Mouse (Mus musculus) neural tube, embryonic 13.5 days (tissue): ENCODE measurements at regions not wholly inside any gene's neighbourhood (a gene's known extent, or its start where the extent isn't known, plus 50 kb on each side); places are given as distances from the start of the nearest gene placed in this dataset. TPM values are rescaled to one million over a fixed set of nuclear protein-coding genes. Genes with fewer than 3 reads are reported as not detected.
"Not testable (repeated sequence)": the region's sequence is repeated elsewhere in the genome, so short reads cannot be mapped to it uniquely, and the experiment has no call there.

Source experiments
- ATAC-seq: fragments of 200-750 bp; cut with Nextera tagmentation; 2 replicates; pipeline ENCODE4 v1.8.0; 2017; ENCODE audit warnings: low read depth, mild to moderate bottlenecking, moderate TSS enrichment, moderate library complexity
- H3K27ac ChIP-seq: fragments of 300-500 bp; sonication (generic); replicated peaks from 2 replicates; pipeline ENCODE4 v1.5.1; 2015; ENCODE audit warnings: moderate library complexity, mild to moderate bottlenecking, inconsistent platforms
- H3K27me3 ChIP-seq: fragments of 300-500 bp; sonication (generic); 2 replicates; pipeline ENCODE4 v1.6.1; 2015; ENCODE audit warnings: mild to moderate bottlenecking, inconsistent platforms
- H3K36me3 ChIP-seq: fragments of 300-500 bp; sonication (generic); 2 replicates; pipeline ENCODE4 v1.6.1; 2015; ENCODE audit warnings: mild to moderate bottlenecking, inconsistent platforms
- H3K4me1 ChIP-seq: fragments of 300-500 bp; sonication (generic); replicated peaks from 2 replicates; pipeline ENCODE4 v1.6.1; 2015; ENCODE audit warnings: inconsistent platforms
- H3K4me2 ChIP-seq: fragments of 300-500 bp; sonication (generic); 2 replicates; pipeline ENCODE4 v1.6.1; 2015; ENCODE audit warnings: inconsistent platforms, mild to moderate bottlenecking, moderate library complexity
- H3K4me3 ChIP-seq: fragments of 300-500 bp; sonication (generic); 2 replicates; pipeline ENCODE4 v1.5.1; 2015; ENCODE audit warnings: mild to moderate bottlenecking, inconsistent platforms
- H3K9ac ChIP-seq: fragments of 300-500 bp; sonication (generic); 2 replicates; pipeline ENCODE4 v1.6.1; 2015; ENCODE audit warnings: moderate library complexity, mild to moderate bottlenecking, inconsistent platforms
- H3K9me3 ChIP-seq: fragments of 300-500 bp; sonication (generic); 2 replicates; pipeline ENCODE4 v1.6.1; 2016; ENCODE audit warnings: inconsistent platforms
- WGBS: fragments of 180-500 bp; shearing (Covaris S2); methylation state at CpG from one replicate; pipeline ENCODE4 v1.1.7; 2015; 5-methylcytosine and 5-hydroxymethylcytosine counted together
- microRNA-seq: library from miRNA; unstranded; fragments of <30 nt; microRNA quantifications from one replicate; pipeline ENCODE4, GENCODE M21; 2016

DNA sequence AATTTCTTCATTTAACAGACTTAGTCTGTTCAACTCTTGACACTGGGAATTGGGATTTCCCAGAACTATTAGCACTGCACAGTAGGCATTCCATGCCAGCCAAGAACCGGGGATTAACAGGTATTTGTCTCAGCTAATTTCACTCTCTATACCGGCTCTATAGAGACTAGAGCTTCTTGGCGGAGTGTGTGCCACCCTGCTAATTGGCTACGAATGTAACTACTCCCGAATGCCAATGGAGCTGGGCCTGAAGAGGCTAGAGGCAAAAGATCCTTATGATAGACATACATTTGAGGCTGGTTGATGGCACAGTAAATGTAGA is 216.0 kb upstream of the Arx start:
- no peak overlapping the region for H3K9ac ChIP-seq
- H3K4me3 ChIP-seq = no peak overlapping the region
- no peak overlapping the region for H3K27ac ChIP-seq
- no peaks in the 10 kb centered on the region for H3K9me3 ChIP-seq
- WGBS = 52% methylated on average over 5 of the region's 5 CpGs
- no peaks in the 10 kb centered on the region for H3K36me3 ChIP-seq
- no peak for ATAC-seq
- peak overlapping the region; percentile 48 for H3K4me2 ChIP-seq
- no peaks in the 10 kb centered on the region for H3K27me3 ChIP-seq
- no peaks in the 10 kb centered on the region for H3K4me1 ChIP-seq

DNA sequence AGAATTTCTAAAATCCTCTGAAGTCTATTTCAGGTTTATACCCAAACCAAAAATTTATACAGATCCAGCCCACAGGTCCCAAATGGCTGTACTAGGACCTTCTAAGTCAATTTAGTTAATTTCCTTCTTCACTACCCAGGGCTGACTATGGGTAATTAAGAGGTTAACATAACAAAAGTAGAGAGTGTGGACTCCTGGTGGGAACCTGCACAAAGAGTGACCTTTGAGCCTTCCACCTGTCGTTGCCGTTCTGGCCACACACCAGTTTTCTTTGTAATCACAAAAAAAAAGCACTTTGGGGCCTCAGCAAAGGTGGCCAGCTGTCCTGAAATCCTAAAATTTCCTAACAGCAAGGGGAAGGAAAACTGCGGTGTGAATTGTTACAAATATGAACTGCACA is 197.3 kb upstream of the Arx start:
- Histone ChIP-seq H3K4me2 (no peak overlapping the region), H3K4me3 (no peak overlapping the region), H3K36me3 (no peaks in the 10 kb centered on the region), H3K9ac (no peak overlapping the region), H3K9me3 (no peaks in the 10 kb centered on the region), H3K4me1 (no peaks in the 10 kb centered on the region), H3K27ac (no peak overlapping the region), H3K27me3 (no peaks in the 10 kb centered on the region)
- WGBS = 27% methylated on average over 3 of the region's 3 CpGs
- ATAC-seq = no peak

DNA sequence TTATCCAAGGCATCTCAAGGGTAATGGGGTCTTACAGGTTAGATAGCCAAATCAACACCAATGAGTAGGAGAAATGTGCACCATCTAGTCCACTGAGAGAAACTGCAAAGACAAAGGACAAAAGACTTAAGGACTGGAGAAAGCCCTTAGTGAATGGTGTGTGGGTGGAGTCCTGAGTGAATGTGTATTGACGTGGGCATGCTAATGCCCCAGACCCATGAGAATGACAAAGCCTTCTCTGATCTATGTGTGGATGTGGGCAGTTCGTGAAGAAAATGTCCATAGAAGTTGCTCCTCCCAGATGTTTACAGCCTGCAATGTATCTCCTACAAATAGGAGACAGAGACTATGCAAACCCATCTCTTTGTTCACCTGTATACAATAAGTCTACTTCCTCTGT is 188.7 kb upstream of the Arx start:
- no peak overlapping the region for H3K4me2 ChIP-seq
- no peaks in the 10 kb centered on the region for H3K4me1 ChIP-seq
- 47% methylated on average over 2 of the region's 2 CpGs for WGBS
- H3K4me3 ChIP-seq = no peak overlapping the region
- H3K27ac ChIP-seq = no peak overlapping the region
- H3K9ac ChIP-seq = no peak overlapping the region
- no peak for ATAC-seq
- no peaks in the 10 kb centered on the region for H3K36me3 ChIP-seq
- H3K9me3 ChIP-seq = no peaks in the 10 kb centered on the region
- H3K27me3 ChIP-seq = no peaks in the 10 kb centered on the region

DNA sequence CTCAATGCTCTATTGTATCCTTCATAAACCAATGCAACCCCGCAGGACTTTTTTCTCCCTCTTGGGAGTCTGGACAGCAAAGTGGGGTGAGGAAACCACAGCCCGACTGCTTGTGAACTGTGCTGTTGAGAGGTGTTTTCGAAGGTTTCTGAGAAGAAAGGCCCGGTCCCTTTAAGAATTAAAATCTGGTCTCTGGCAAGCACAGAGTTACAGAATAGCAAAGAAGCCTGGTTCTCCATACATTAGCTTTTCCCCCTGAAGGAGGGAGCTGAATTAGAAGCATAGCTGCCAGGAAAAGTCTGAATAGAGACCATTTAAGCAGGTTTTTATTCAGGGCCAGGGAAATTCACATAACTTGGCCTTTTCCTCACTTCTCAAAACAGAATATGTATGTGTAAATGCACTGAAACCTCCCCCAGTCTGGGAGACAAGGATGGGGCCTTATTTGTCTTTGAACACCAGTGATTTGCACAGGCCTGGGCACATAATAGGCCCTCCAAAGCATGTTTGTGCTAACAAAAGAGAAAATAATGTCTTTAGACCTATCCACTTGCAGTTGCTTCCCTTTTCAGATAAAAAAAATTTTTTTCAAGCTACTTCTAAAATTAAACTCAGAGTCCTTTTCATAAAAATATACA is 178.2 kb upstream of the Arx start:
- Histone ChIP-seq H3K4me3 (no peak overlapping the region), H3K27me3 (no peaks in the 10 kb centered on the region), H3K27ac (no peak overlapping the region), H3K9ac (no peak overlapping the region), H3K9me3 (no peaks in the 10 kb centered on the region), H3K36me3 (no peaks in the 10 kb centered on the region), H3K4me2 (no peak overlapping the region), H3K4me1 (no peaks in the 10 kb centered on the region)
- no peak for ATAC-seq
- 69% methylated on average over 4 of the region's 4 CpGs for WGBS

DNA sequence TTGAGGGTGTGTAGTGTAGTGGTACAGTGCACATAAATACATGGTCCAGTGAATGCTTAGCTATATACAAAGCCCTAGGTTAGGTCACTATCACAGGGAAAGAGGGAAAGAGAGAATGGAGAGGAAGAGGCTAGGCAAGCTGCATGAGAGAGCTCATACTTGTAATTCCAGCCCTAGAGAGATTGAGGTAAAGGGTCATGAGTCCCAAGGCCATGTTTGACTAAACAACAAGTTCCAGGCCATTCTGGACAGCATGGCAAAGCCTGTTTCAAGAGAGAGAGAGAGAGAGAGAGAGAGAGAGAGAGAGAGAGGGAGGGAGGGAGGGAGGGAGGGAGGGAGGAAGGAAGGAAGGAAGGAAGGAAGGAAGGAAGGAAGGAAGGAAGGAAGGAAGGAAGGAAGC is 131.9 kb upstream of the Arx start:
- not testable (repeated sequence) for H3K36me3 ChIP-seq, H3K4me1 ChIP-seq, H3K4me2 ChIP-seq, H3K27ac ChIP-seq, H3K4me3 ChIP-seq, ATAC-seq, H3K9me3 ChIP-seq, H3K27me3 ChIP-seq, H3K9ac ChIP-seq

DNA sequence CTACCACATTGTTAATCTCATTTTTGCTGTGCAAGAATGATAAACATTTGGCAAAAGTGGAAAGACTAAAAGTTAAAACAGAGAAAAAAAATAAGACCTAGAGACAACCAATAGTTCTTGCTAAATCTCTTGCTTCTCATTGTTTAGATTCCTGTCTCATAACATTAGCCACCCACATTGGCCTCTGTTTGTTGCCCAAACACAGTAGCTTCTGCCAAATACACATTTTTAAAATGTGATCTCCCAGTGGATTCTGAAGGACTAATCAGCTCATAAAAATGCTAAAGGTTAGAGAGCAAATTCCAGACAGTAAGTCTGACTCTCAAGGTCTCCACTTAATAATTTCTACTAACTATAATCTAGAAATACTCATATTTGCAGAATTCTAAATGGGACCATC is 127.1 kb upstream of the Arx start:
- Histone ChIP-seq H3K4me1 (no peaks in the 10 kb centered on the region), H3K4me3 (no peak overlapping the region), H3K27ac (no peak overlapping the region), H3K4me2 (no peak overlapping the region), H3K9ac (no peak overlapping the region), H3K36me3 (no peaks in the 10 kb centered on the region), H3K27me3 (no peaks in the 10 kb centered on the region), H3K9me3 (no peaks in the 10 kb centered on the region)
- ATAC-seq = no peak

DNA sequence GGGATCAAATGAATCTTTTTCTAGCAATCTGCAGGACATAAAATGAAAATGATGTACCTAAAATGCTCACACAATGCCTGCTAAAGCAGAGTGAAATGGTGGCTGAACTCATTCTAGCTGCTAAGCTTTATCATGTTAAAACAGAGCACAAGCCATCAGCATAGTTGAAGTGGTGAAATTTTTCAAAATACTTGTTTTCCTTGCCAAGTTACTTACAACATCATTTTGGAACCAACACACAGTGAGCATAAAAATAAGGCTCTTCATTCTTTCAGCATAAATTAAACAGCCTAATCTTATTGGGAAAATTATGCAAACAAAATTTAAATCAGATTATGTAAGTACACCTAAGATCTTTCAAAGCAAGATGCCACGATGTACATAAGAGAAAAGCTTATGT is 125.3 kb upstream of the Arx start:
- Histone ChIP-seq H3K9me3 (no peaks in the 10 kb centered on the region), H3K27me3 (no peaks in the 10 kb centered on the region), H3K4me3 (no peak overlapping the region), H3K9ac (no peak overlapping the region), H3K4me1 (no peaks in the 10 kb centered on the region), H3K4me2 (no peak overlapping the region), H3K36me3 (no peaks in the 10 kb centered on the region), H3K27ac (no peak overlapping the region)
- no peak for ATAC-seq
- WGBS = 77% methylated on average over 1 of the region's 1 CpGs

Small RNA genes lying in the stretch of these regions (microRNA-seq; reads per million reads assigned to microRNA genes)
- not detected for gene Gm24973
